Mouse (Mus musculus): ENCODE results near the gene Cryba1. TPM values are rescaled to one million over a fixed set of nuclear protein-coding genes. Genes with fewer than 3 reads are reported as not detected.
A peak's percentile ranks its signal among the peaks of the same experiment; 100 is the strongest.
"Not testable (repeated sequence)": the region's sequence is repeated elsewhere in the genome, so short reads cannot be mapped to it uniquely, and the experiment has no call there.

Cryba1 gene
- polyA plus RNA-seq, 1 experiment, result 0.19 TPM

GRCm38 (mm10) chr11:77753469-77753868 lies 28.4 kb upstream of the Cryba1 start:
- TF ChIP-seq POLR2A (IDR thresholded peaks at IDR 0.05; ENCODE audit: borderline replicate concordance, extremely low read depth, insufficient read depth, insufficient read length, poor library complexity, severe bottlenecking), result no peak
- no peak for TF ChIP-seq CTCF (IDR thresholded peaks at IDR 0.05; ENCODE audit: borderline replicate concordance, extremely low read depth, insufficient read depth, insufficient read length)
- DNase-seq (ENCODE audit: low read depth), result no peak

- no peak for TF ChIP-seq CTCF (IDR thresholded peaks at IDR 0.05; ENCODE audit: borderline replicate concordance, extremely low read depth, insufficient read depth, insufficient read length)
- TF ChIP-seq POLR2A (IDR thresholded peaks at IDR 0.05; ENCODE audit: borderline replicate concordance, extremely low read depth, insufficient read depth, insufficient read length, poor library complexity, severe bottlenecking), result no peak
- no peak for DNase-seq (ENCODE audit: low read depth)
These were observed 27.4 kb upstream of the Cryba1 start for GRCm38 (mm10) chr11:77752525-77752924.

- no peak for DNase-seq (ENCODE audit: low read depth)
These were observed 23.9 kb upstream of the Cryba1 start for GRCm38 (mm10) chr11:77748996-77749395.

GRCm38 (mm10) chr11:77747103-77747502 lies 22.0 kb upstream of the Cryba1 start:
- not testable (repeated sequence) for DNase-seq (ENCODE audit: low read depth)

More at GRCm38 (mm10) chr11:77748996-77749395, 23.9 kb upstream of the Cryba1 start:
- no peak for TF ChIP-seq POLR2A (IDR thresholded peaks at IDR 0.05; ENCODE audit: borderline replicate concordance, extremely low read depth, insufficient read depth, insufficient read length, poor library complexity, severe bottlenecking)
- no peak for TF ChIP-seq CTCF (IDR thresholded peaks at IDR 0.05; ENCODE audit: borderline replicate concordance, extremely low read depth, insufficient read depth, insufficient read length)

GRCm38 (mm10) chr11:77746652-77747051 lies 21.6 kb upstream of the Cryba1 start:
- TF ChIP-seq POLR2A (IDR thresholded peaks at IDR 0.05; ENCODE audit: borderline replicate concordance, extremely low read depth, insufficient read depth, insufficient read length, poor library complexity, severe bottlenecking) (no peak), CTCF (IDR thresholded peaks at IDR 0.05; ENCODE audit: borderline replicate concordance, extremely low read depth, insufficient read depth, insufficient read length) (no peak)
- DNase-seq (ENCODE audit: low read depth), result no peak

GRCm38 (mm10) chr11:77743966-77744365 lies 18.9 kb upstream of the Cryba1 start:
- TF ChIP-seq POLR2A (IDR thresholded peaks at IDR 0.05; ENCODE audit: borderline replicate concordance, extremely low read depth, insufficient read depth, insufficient read length, poor library complexity, severe bottlenecking) (no peak), CTCF (IDR thresholded peaks at IDR 0.05; ENCODE audit: borderline replicate concordance, extremely low read depth, insufficient read depth, insufficient read length) (no peak)
- DNase-seq (ENCODE audit: low read depth), result no peak

GRCm38 (mm10) chr11:77738555-77738954 lies 13.5 kb upstream of the Cryba1 start:
- DNase-seq (ENCODE audit: low read depth), result no peak
- TF ChIP-seq POLR2A (IDR thresholded peaks at IDR 0.05; ENCODE audit: borderline replicate concordance, extremely low read depth, insufficient read depth, insufficient read length, poor library complexity, severe bottlenecking) (no peak), CTCF (IDR thresholded peaks at IDR 0.05; ENCODE audit: borderline replicate concordance, extremely low read depth, insufficient read depth, insufficient read length) (no peak)

- TF ChIP-seq CTCF (IDR thresholded peaks at IDR 0.05; ENCODE audit: borderline replicate concordance, extremely low read depth, insufficient read depth, insufficient read length), result peak; percentile 92
- no peak for TF ChIP-seq POLR2A (IDR thresholded peaks at IDR 0.05; ENCODE audit: borderline replicate concordance, extremely low read depth, insufficient read depth, insufficient read length, poor library complexity, severe bottlenecking)
These were observed 12.2 kb upstream of the Cryba1 start for GRCm38 (mm10) chr11:77737289-77737688.

GRCm38 (mm10) chr11:77728587-77728986 lies 3.5 kb upstream of the Cryba1 start:
- TF ChIP-seq POLR2A (IDR thresholded peaks at IDR 0.05; ENCODE audit: borderline replicate concordance, extremely low read depth, insufficient read depth, insufficient read length, poor library complexity, severe bottlenecking), result no peak
- TF ChIP-seq CTCF (IDR thresholded peaks at IDR 0.05; ENCODE audit: borderline replicate concordance, extremely low read depth, insufficient read depth, insufficient read length), result no peak
- DNase-seq (ENCODE audit: low read depth), result no peak

More at GRCm38 (mm10) chr11:77737289-77737688, 12.2 kb upstream of the Cryba1 start:
- DNase-seq (ENCODE audit: low read depth), result peak; percentile 88

GRCm38 (mm10) chr11:77724766-77725165 lies 317 bp downstream of the Cryba1 start:
- TF ChIP-seq CTCF (IDR thresholded peaks at IDR 0.05; ENCODE audit: borderline replicate concordance, extremely low read depth, insufficient read depth, insufficient read length) (no peak), POLR2A (IDR thresholded peaks at IDR 0.05; ENCODE audit: borderline replicate concordance, extremely low read depth, insufficient read depth, insufficient read length, poor library complexity, severe bottlenecking) (no peak)
- DNase-seq (ENCODE audit: low read depth), result peak; percentile 22

- TF ChIP-seq CTCF (IDR thresholded peaks at IDR 0.05; ENCODE audit: borderline replicate concordance, extremely low read depth, insufficient read depth, insufficient read length), result no peak
- no peak for TF ChIP-seq POLR2A (IDR thresholded peaks at IDR 0.05; ENCODE audit: borderline replicate concordance, extremely low read depth, insufficient read depth, insufficient read length, poor library complexity, severe bottlenecking)
- DNase-seq (ENCODE audit: low read depth), result no peak
These were observed 3.7 kb downstream of the Cryba1 start for GRCm38 (mm10) chr11:77721389-77721788.

- no peak for TF ChIP-seq CTCF (IDR thresholded peaks at IDR 0.05; ENCODE audit: borderline replicate concordance, extremely low read depth, insufficient read depth, insufficient read length)
- TF ChIP-seq POLR2A (IDR thresholded peaks at IDR 0.05; ENCODE audit: borderline replicate concordance, extremely low read depth, insufficient read depth, insufficient read length, poor library complexity, severe bottlenecking), result no peak
- DNase-seq (ENCODE audit: low read depth), result no peak
These were observed 6.0 kb downstream of the Cryba1 start for GRCm38 (mm10) chr11:77719055-77719454.

- DNase-seq (ENCODE audit: low read depth), result no peak
- TF ChIP-seq POLR2A (IDR thresholded peaks at IDR 0.05; ENCODE audit: borderline replicate concordance, extremely low read depth, insufficient read depth, insufficient read length, poor library complexity, severe bottlenecking) (no peak), CTCF (IDR thresholded peaks at IDR 0.05; ENCODE audit: borderline replicate concordance, extremely low read depth, insufficient read depth, insufficient read length) (no peak)
These were observed 11.3 kb downstream of the Cryba1 start for GRCm38 (mm10) chr11:77713736-77714135.
